Mouse (Mus musculus) myocyte (in vitro differentiated cells): ENCODE data around the gene Csmd2. TPM values are rescaled to one million over a fixed set of nuclear protein-coding genes. Genes with fewer than 3 reads are reported as not detected.

Experiments
- H3K27me3 ChIP-seq: one replicate; pipeline ENCODE4 v1.6.1; 2011; ENCODE audit not compliant: control insufficient read depth, insufficient read depth, insufficient read length
- H3K36me3 ChIP-seq: one replicate; pipeline ENCODE4 v1.6.1; 2011; ENCODE audit not compliant: control insufficient read depth, insufficient read depth
- H3K4me2 ChIP-seq: one replicate; pipeline ENCODE4 v1.6.1; 2011; ENCODE audit warnings: low read depth, control low read depth
- H3K4me3 ChIP-seq: one replicate; pipeline ENCODE4 v1.5.1; 2011; ENCODE audit warnings: mild to moderate bottlenecking, control low read depth, moderate library complexity
- H3K79me2 ChIP-seq: one replicate; pipeline ENCODE4 v1.6.1; 2011; ENCODE audit not compliant: control insufficient read depth, insufficient read depth
- H3ac ChIP-seq: one replicate; pipeline ENCODE4 v1.6.1; 2011; ENCODE audit not compliant: control insufficient read depth, insufficient read length
- CEBPB ChIP-seq: IDR thresholded peaks from 2 replicates; pipeline ENCODE4 v1.6.1; 2011; ENCODE audit warnings: mild to moderate bottlenecking, moderate library complexity; ENCODE audit not compliant: poor library complexity, insufficient read depth, severe bottlenecking
- E2F4 ChIP-seq: IDR thresholded peaks from one replicate; pipeline ENCODE4 v1.6.1; 2011; ENCODE audit warnings: mild to moderate bottlenecking, control low read depth, moderate library complexity; ENCODE audit not compliant: insufficient read depth
- MAX ChIP-seq: IDR thresholded peaks from one replicate; pipeline ENCODE4 v1.6.1; 2011; ENCODE audit warnings: low read depth, mild to moderate bottlenecking, control low read depth
- MYOD1 ChIP-seq, 3 experiments: IDR thresholded peaks; one replicate each; pipeline ENCODE4 v1.6.1; 2011; ENCODE audit warnings: control low read depth in 2 of 3, low read depth in 2 of 3, mild to moderate bottlenecking in 2 of 3, moderate library complexity in 1 of 3; ENCODE audit not compliant: insufficient read length in 2 of 3, control insufficient read depth in 1 of 3
- MYOG ChIP-seq, 3 experiments: IDR thresholded peaks; one replicate each; pipeline ENCODE4 v1.6.1; 2011; ENCODE audit warnings: control low read depth in 2 of 3, low read depth in 2 of 3, mild to moderate bottlenecking in 2 of 3; ENCODE audit not compliant: insufficient read length in 2 of 3, control insufficient read depth in 1 of 3, insufficient read depth in 1 of 3
- POLR2A ChIP-seq: IDR thresholded peaks from one replicate; pipeline ENCODE4 v1.6.1; 2011; ENCODE audit warnings: low read depth, mild to moderate bottlenecking, control low read depth, moderate library complexity; ENCODE audit not compliant: insufficient read length
- POLR2AphosphoS2 ChIP-seq: IDR thresholded peaks from one replicate; pipeline ENCODE4 v1.6.1; 2011; ENCODE audit warnings: low read depth, control low read depth; ENCODE audit not compliant: insufficient read length
- REST ChIP-seq: IDR thresholded peaks from one replicate; pipeline ENCODE4 v1.6.1; 2011; ENCODE audit warnings: mild to moderate bottlenecking, control low read depth, moderate library complexity; ENCODE audit not compliant: insufficient read depth, insufficient read length
- SRF ChIP-seq: IDR thresholded peaks from one replicate; pipeline ENCODE4 v1.6.1; 2011; ENCODE audit warnings: low read depth; ENCODE audit not compliant: control insufficient read depth, insufficient read length
- TCF12 ChIP-seq: IDR thresholded peaks from one replicate; pipeline ENCODE4 v1.6.1; 2011; ENCODE audit warnings: mild to moderate bottlenecking, control low read depth; ENCODE audit not compliant: poor library complexity, insufficient read depth, severe bottlenecking
- TCF3 ChIP-seq: IDR thresholded peaks from one replicate; pipeline ENCODE4 v1.6.1; 2011; ENCODE audit warnings: low read depth, control low read depth; ENCODE audit not compliant: insufficient read length
- USF1 ChIP-seq: IDR thresholded peaks from one replicate; pipeline ENCODE4 v1.6.1; 2011; ENCODE audit warnings: low read depth, mild to moderate bottlenecking, control low read depth, moderate library complexity
- polyA plus RNA-seq: library from polyadenylated mRNA; unstranded; fragments of >200 nt; fragmentation: generic; extraction: Trizol; gene quantifications from one replicate; pipeline ENCODE4 v1.2.1, GENCODE M21; 2012; ENCODE audit warnings: missing spikeins

The Csmd2 gene
- polyA plus RNA-seq, 1 experiment, result not detected

GRCm38 (mm10) chr4:128272501-128272900 lies 284.8 kb downstream of the Csmd2 start:
- no peak overlapping the region for H3K4me3 ChIP-seq
- no peaks in the 10 kb centered on the region for H3K27me3 ChIP-seq
- H3K4me2 ChIP-seq, result no peak overlapping the region
- no peak overlapping the region for H3ac ChIP-seq
- no peaks in the 10 kb centered on the region for H3K36me3 ChIP-seq
- TF ChIP-seq TCF3 (no peak), POLR2A (no peak), MAX (no peak), E2F4 (no peak), REST (no peak), MYOD1 (IDR thresholded peaks at IDR 0.05; ENCODE audit: control insufficient read depth in 1 of 3, insufficient read length in 2 of 3, low read depth in 2 of 3) (no peak), USF1 (no peak), CEBPB (no peak), SRF (no peak), TCF12 (no peak), MYOG (IDR thresholded peaks at IDR 0.05; ENCODE audit: control insufficient read depth in 1 of 3, insufficient read depth in 1 of 3, insufficient read length in 2 of 3, low read depth in 2 of 3) (no peak), POLR2AphosphoS2 (no peak)
- H3K79me2 ChIP-seq, result no peaks in the 10 kb centered on the region

- no peak overlapping the region for H3K4me3 ChIP-seq
- H3K79me2 ChIP-seq, result no peaks in the 10 kb centered on the region
- no peak overlapping the region for H3ac ChIP-seq
- TF ChIP-seq E2F4, result no peak
- H3K36me3 ChIP-seq, result no peaks in the 10 kb centered on the region
- H3K27me3 ChIP-seq, result no peaks in the 10 kb centered on the region
- H3K4me2 ChIP-seq, result no peak overlapping the region
Observed at GRCm38 (mm10) chr4:128273146-128273545, 285.5 kb downstream of the Csmd2 start.

- TF ChIP-seq MYOD1 (IDR thresholded peaks at IDR 0.05; ENCODE audit: control insufficient read depth in 1 of 3, insufficient read length in 2 of 3, low read depth in 2 of 3) (no peak), MAX (no peak)
- no peak overlapping the region for H3K4me3 ChIP-seq
- no peaks in the 10 kb centered on the region for H3K27me3 ChIP-seq
- H3K36me3 ChIP-seq, result no peaks in the 10 kb centered on the region
- no peak overlapping the region for H3K4me2 ChIP-seq
- no peaks in the 10 kb centered on the region for H3K79me2 ChIP-seq
- no peak overlapping the region for H3ac ChIP-seq
Observed at GRCm38 (mm10) chr4:128275116-128275515, 287.5 kb downstream of the Csmd2 start.

- H3K27me3 ChIP-seq, result no peaks in the 10 kb centered on the region
- TF ChIP-seq CEBPB, result no peak
- no peak for TF ChIP-seq POLR2AphosphoS2
- no peak for TF ChIP-seq MYOD1 (IDR thresholded peaks at IDR 0.05; ENCODE audit: control insufficient read depth in 1 of 3, insufficient read length in 2 of 3, low read depth in 2 of 3)
- no peak for TF ChIP-seq TCF12
- TF ChIP-seq E2F4, result no peak
- no peak for TF ChIP-seq POLR2A
- TF ChIP-seq USF1, result no peak
- no peak for TF ChIP-seq MAX
- no peak for TF ChIP-seq SRF
- no peak for TF ChIP-seq REST
- no peak for TF ChIP-seq MYOG (IDR thresholded peaks at IDR 0.05; ENCODE audit: control insufficient read depth in 1 of 3, insufficient read depth in 1 of 3, insufficient read length in 2 of 3, low read depth in 2 of 3)
- no peaks in the 10 kb centered on the region for H3K36me3 ChIP-seq
- no peaks in the 10 kb centered on the region for H3K79me2 ChIP-seq
- H3K4me2 ChIP-seq, result no peak overlapping the region
- H3ac ChIP-seq, result no peak overlapping the region
- no peak overlapping the region for H3K4me3 ChIP-seq
Observed at GRCm38 (mm10) chr4:128275586-128275985, 287.9 kb downstream of the Csmd2 start.

- no peak overlapping the region for H3K4me3 ChIP-seq
- no peak overlapping the region for H3K4me2 ChIP-seq
- no peaks in the 10 kb centered on the region for H3K36me3 ChIP-seq
- H3K27me3 ChIP-seq, result no peaks in the 10 kb centered on the region
- no peaks in the 10 kb centered on the region for H3K79me2 ChIP-seq
- no peak overlapping the region for H3ac ChIP-seq
- no peak for TF ChIP-seq POLR2AphosphoS2
Observed at GRCm38 (mm10) chr4:128285009-128285408, 297.4 kb downstream of the Csmd2 start.

- no peak overlapping the region for H3K4me3 ChIP-seq
- TF ChIP-seq REST, result no peak
- H3K27me3 ChIP-seq, result no peaks in the 10 kb centered on the region
- no peaks in the 10 kb centered on the region for H3K79me2 ChIP-seq
- no peak overlapping the region for H3ac ChIP-seq
- H3K4me2 ChIP-seq, result no peak overlapping the region
- H3K36me3 ChIP-seq, result no peaks in the 10 kb centered on the region
Observed at GRCm38 (mm10) chr4:128288095-128288494, 300.4 kb downstream of the Csmd2 start.
